ENCODE assay signal across 8 mouse cellular contexts in the genomic region with DNA sequence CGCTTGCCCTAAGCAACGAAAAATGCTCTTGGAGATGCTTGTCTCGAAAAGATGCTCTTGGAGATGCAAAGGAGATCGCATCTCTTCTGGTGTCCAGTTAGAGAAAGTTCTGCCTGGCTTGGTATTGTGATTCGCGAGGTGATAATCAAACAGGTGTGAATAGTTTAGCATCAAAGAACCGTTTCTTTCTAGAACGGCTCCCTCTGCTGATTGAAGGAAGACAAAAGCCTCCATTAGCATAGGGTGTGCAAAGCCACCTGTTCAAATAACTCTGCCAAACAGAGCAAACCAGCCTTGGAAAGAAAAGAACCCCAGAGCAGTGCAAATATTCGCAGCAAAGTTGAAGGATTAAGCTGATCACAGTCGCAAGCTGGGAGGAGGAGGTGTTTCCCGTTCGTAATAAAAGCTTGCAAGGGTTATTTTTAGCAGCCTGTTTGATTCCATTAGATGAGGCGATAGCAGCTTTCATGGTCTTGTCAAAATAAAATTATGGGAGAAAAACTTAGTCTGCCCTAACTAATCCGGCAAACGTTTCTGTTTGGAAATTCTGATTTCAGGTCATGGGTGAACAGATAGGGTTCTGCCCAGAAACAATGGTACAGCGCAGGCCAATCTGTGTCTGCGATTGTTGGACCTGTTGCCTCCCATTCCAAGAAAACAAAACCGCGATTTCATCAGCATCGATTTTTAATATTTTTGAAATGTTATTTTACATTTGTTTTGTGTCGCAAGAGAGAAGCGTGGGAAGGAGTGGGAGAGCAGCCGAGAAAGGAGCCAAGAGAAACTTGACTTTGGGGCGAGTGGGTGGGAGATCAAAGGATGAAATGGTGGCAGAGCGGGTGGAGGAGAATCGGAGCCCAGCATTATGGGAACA.
DNase-seq lines count a peak whose midpoint lies in the region; ATAC-seq and TF ChIP-seq lines count a peak whose summit lies in the region.

No protein-coding gene starts in this region.

- H3K36me3 ChIP-seq in heart, embryonic 11.5 days (ENCODE audit: control insufficient read depth, insufficient read depth, low read length) = no peaks in the 10 kb centered on the region
- no peaks in the 10 kb centered on the region for H3K36me3 ChIP-seq in CH12.LX (replicated peaks in 1 of 2; ENCODE audit: control insufficient read depth in 1 of 2, insufficient read depth in 1 of 2, low read length in 1 of 2)

- TF ChIP-seq CTCF in CH12.LX (conservative IDR thresholded peaks at IDR 0.05 in 1 of 2, IDR thresholded peaks at IDR 0.05 in 1 of 2; ENCODE audit: low read depth in 2 of 2, low read length in 2 of 2) = peak in 1 of 2 experiments; percentile 35; a peak in 2 of 4 replicates
- no peak for TF ChIP-seq CTCF in olfactory bulb, adult 2 months (IDR thresholded peaks at IDR 0.05; ENCODE audit: insufficient read depth, low read depth, low read length)

- no peak overlapping the region for H3K9ac ChIP-seq in heart, embryonic 11.5 days (ENCODE audit: low read depth, low read length)
- no peak overlapping the region for H3K9ac ChIP-seq in CH12.LX (ENCODE audit: insufficient read depth, low read depth)

- no peak overlapping the region for H3K27ac ChIP-seq in heart, embryonic 11.5 days (ENCODE audit: low read depth, low read length)
- no peak overlapping the region for H3K27ac ChIP-seq in CH12.LX (ENCODE audit: insufficient read depth, low read depth)
- H3K27ac ChIP-seq in olfactory bulb, adult 2 months (ENCODE audit: insufficient read depth, low read depth, low read length) = no peak overlapping the region

- peaks cover 9% of the 10 kb centered on the region; the same call in 1 of the 2 replicates for H3K27me3 ChIP-seq in heart, embryonic 11.5 days (ENCODE audit: control insufficient read depth, insufficient read depth, low read length)
- H3K27me3 ChIP-seq in CH12.LX (replicated peaks) = peaks cover 1% of the 10 kb centered on the region

- ATAC-seq in heart, embryonic 11.5 days (replicated peaks; ENCODE audit: insufficient number of reproducible peaks, low FRiP score, low TSS enrichment) = no peak

- H3K4me2 ChIP-seq in heart, embryonic 11.5 days = peak overlapping the region; percentile 91
- no peak overlapping the region for H3K4me2 ChIP-seq in CH12.LX (ENCODE audit: insufficient read depth, low read depth, poor library complexity, severe bottlenecking)

- TF ChIP-seq RAD21 in CH12.LX (IDR thresholded peaks at IDR 0.05; ENCODE audit: low read depth, low read length) = peak; percentile 12

- no peak for TF ChIP-seq POLR2A in CH12.LX (IDR thresholded peaks at IDR 0.05; ENCODE audit: low read depth, low read length)
- TF ChIP-seq POLR2A in olfactory bulb, adult 2 months (IDR thresholded peaks at IDR 0.05; ENCODE audit: insufficient read depth, low read depth, low read length) = no peak

- H3K4me3 ChIP-seq in heart, embryonic 11.5 days (ENCODE audit: low read depth, low read length) = peak overlapping the region; percentile 51
- H3K4me3 ChIP-seq in CH12.LX (replicated peaks in 1 of 3; ENCODE audit: low read depth in 2 of 3, low read length in 2 of 3, poor library complexity in 1 of 3) = no peak overlapping the region
- peak overlapping the region; percentile 42 for H3K4me3 ChIP-seq in olfactory bulb, adult 2 months (ENCODE audit: insufficient read depth, low read depth, low read length)

- no peak for TF ChIP-seq EP300 in CH12.LX (IDR thresholded peaks at IDR 0.05; ENCODE audit: low read length)

- no peak for DNase-seq in heart, postnatal 14 days
- no peak for DNase-seq in CH12.LX (ENCODE audit: extremely low read depth)
- DNase-seq in fibroblast of lung, adult 2 months (ENCODE audit: low read depth) = peak; percentile 21
- peak; percentile 36 for DNase-seq in layer of hippocampus, adult 9-11 months
- DNase-seq in thymus, postnatal 36 days = no peak
- DNase-seq in adrenal gland, postnatal 10 days = no peak

- intact Hi-C loops in heart, postnatal 14 days (cut with DNase I) = no loop called here

- H3K4me1 ChIP-seq in heart, embryonic 11.5 days (ENCODE audit: control insufficient read depth, insufficient read depth, low read length) = no peaks in the 10 kb centered on the region
- H3K4me1 ChIP-seq in CH12.LX (ENCODE audit: control insufficient read depth in 1 of 2, insufficient read depth in 2 of 2) = peaks cover 5 to 19% of the 10 kb centered on the region in 2 experiments
- H3K4me1 ChIP-seq in olfactory bulb, adult 2 months (ENCODE audit: control insufficient read depth, insufficient read depth, low read length) = peaks cover 6% of the 10 kb centered on the region; the same call in 1 of the 2 replicates

- H3K79me2 ChIP-seq in CH12.LX (replicated peaks; ENCODE audit: control insufficient read depth, extremely low read depth, insufficient read depth, poor library complexity, severe bottlenecking) = no peaks in the 10 kb centered on the region

- in situ Hi-C loops in CH12.LX (cut with MboI; ENCODE audit: low pct_ligation_motif_present, low pct_unique_long_range_greater_than_20kb, low sequenced_read_pairs) = loop anchor here (25.0 kb wide), 1 partner anchor 262 kb away; no protein-coding TSS in a partner anchor

- peaks cover 3% of the 10 kb centered on the region; the same call in 1 of the 2 replicates for H3K9me3 ChIP-seq in heart, embryonic 11.5 days (replicated peaks; ENCODE audit: control insufficient read depth, low read length)
- H3K9me3 ChIP-seq in CH12.LX (replicated peaks; ENCODE audit: low read length) = peaks cover 4% of the 10 kb centered on the region

- WGBS in heart, embryonic 11.5 days (ENCODE audit: insufficient replicate concordance) = 14% methylated on average over 26 of the region's 26 CpGs
- 17% methylated on average over 26 of the region's 26 CpGs for WGBS in olfactory bulb, adult 2 months

- dilution Hi-C loops in CH12.LX (cut with MboI; ENCODE audit: extremely low pct_ligation_motif_present, extremely low pct_unique_long_range_greater_than_20kb, low sequenced_read_pairs) = no loop called here

TF ChIP-seq in CH12.LX, 34 proteins besides CTCF, POLR2A, EP300 and RAD21:
- peak; percentile 23; the same call in 1 of the 2 replicates for TF ChIP-seq SMC3 (IDR thresholded peaks at IDR 0.05; ENCODE audit: low read depth, low read length)
- TF ChIP-seq CHD1 (IDR thresholded peaks at IDR 0.05; ENCODE audit: low read depth, low read length) = no peak
- TF ChIP-seq KAT2A (IDR thresholded peaks at IDR 0.05; ENCODE audit: insufficient replicate concordance, low read length) = no peak

Comparison
In these comparisons a context has a peak if more than half of its experiments do, and no peak if none do; other contexts are left out.
1. H3K4me3 ChIP-seq: peak in heart, embryonic 11.5 days (single experiment) and olfactory bulb, adult 2 months (single experiment); none in CH12.LX (0 of 3).
2. DNase-seq: peak in fibroblast of lung, adult 2 months (single experiment) and layer of hippocampus, adult 9-11 months (single experiment); none in heart, postnatal 14 days (0 of 2), CH12.LX (single experiment), thymus, postnatal 36 days (0 of 2) and adrenal gland, postnatal 10 days (single experiment).